Mouse (Mus musculus): ENCODE data around the gene Leng9. TPM values are rescaled to one million over a fixed set of nuclear protein-coding genes. Genes with fewer than 3 reads are reported as not detected.

Leng9 gene
- total and polyA plus RNA-seq, 2 experiments from 2014 or later, result 4.7 to 4.9 TPM

DNA sequence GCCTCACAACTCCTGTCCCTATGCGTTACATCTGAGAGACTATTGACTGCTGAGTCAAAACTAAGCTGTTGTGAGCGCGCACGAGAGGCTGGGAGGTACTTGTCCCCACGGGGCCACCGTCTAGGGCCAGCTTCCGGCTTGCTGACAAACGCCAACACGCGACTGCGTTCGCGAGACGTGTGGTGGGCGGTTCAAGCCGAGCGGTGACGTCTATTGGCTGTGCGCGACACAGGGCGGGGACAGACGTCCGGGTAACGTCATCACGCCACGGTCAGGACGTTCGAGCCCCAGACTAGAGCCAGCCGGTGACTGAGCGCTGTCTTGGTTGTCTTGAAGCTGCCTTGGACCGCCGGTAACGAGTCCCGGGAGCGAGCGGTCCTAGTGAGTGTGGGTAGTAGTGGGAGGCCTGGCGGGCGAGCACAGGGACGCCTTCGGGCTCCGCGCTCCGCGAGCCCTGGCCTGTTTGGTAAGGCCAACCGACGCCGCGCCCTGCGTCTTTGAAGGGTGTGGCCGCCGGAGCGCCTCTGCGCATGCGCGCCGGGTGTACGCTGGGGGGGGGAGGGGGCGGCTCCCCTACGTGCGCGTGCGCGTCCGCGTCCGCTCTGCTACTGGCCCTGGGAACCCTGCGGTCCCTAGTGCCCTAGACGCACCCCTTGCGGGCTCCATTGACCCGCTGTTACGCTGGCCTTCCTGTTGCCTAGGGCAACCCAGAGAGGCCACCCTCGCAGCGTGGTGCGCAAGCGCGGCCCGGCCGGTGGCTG, 13.2 kb downstream of the Leng9 start, which contains the start of gene Leng8:
Leng8 (plus strand) TSS at position 269 of the 761 bp plus-strand sequence.
- peak; percentile 99 for DNase-seq (ENCODE audit: low spot score)
- WGBS, result under 1% methylated on average over 57 of the region's 78 CpGs
- Histone ChIP-seq H3K4me1 (ENCODE audit: insufficient read depth, low read length) (peaks cover 6% of the 10 kb centered on the region; the same call in 1 of the 2 replicates), H3K27ac (ENCODE audit: low read depth, low read length) (peak within 1 kb of the TSS; percentile 98), H3K4me2 (ENCODE audit: low read depth, low read length, poor library complexity, severe bottlenecking) (peak within 1 kb of the TSS; percentile 89), H3K4me3 (ENCODE audit: low read depth, low read length) (peak within 1 kb of the TSS; percentile 79), H3K27me3 (ENCODE audit: insufficient read depth, low read length) (no peaks in the 10 kb centered on the region), H3K36me3 (ENCODE audit: insufficient read depth, low read length) (peaks cover 45% of the 10 kb centered on the region), H3K9ac (replicated peaks; ENCODE audit: low read length, poor library complexity, severe bottlenecking) (peak within 1 kb of the TSS; percentile 83), H3K9me3 (ENCODE audit: low read length) (no peaks in the 10 kb centered on the region)
- ATAC-seq (ENCODE audit: low FRiP score), result peak; percentile 99
- TF ChIP-seq CTCF (IDR thresholded peaks at IDR 0.05), result no peak; the same call in 1 of the 2 replicates

GRCm38 (mm10) chr7:4136404-4136770, 13.8 kb downstream of the Leng9 start:
- H3K9me3 ChIP-seq (ENCODE audit: low read length), result no peaks in the 10 kb centered on the region
- TF ChIP-seq CTCF (IDR thresholded peaks at IDR 0.05), result no peak
- no peaks in the 10 kb centered on the region for H3K27me3 ChIP-seq (ENCODE audit: insufficient read depth, low read length)
- ATAC-seq (ENCODE audit: low FRiP score) (peak; percentile 11; the same call in 1 of the 2 replicates), DNase-seq (ENCODE audit: low spot score) (no peak)
- under 1% methylated on average over 16 of the region's 16 CpGs for WGBS
- H3K4me3 ChIP-seq (ENCODE audit: low read depth, low read length), result peak overlapping the region; percentile 79
- peak overlapping the region; percentile 84 for H3K4me2 ChIP-seq (ENCODE audit: low read depth, low read length, poor library complexity, severe bottlenecking)
- peaks cover 39% of the 10 kb centered on the region for H3K36me3 ChIP-seq (ENCODE audit: insufficient read depth, low read length)
- H3K27ac ChIP-seq (ENCODE audit: low read depth, low read length), result peak overlapping the region; percentile 66
- H3K4me1 ChIP-seq (ENCODE audit: insufficient read depth, low read length), result peaks cover 6% of the 10 kb centered on the region; the same call in 1 of the 2 replicates
- peak overlapping the region; percentile 45 for H3K9ac ChIP-seq (replicated peaks; ENCODE audit: low read length, poor library complexity, severe bottlenecking)

DNA sequence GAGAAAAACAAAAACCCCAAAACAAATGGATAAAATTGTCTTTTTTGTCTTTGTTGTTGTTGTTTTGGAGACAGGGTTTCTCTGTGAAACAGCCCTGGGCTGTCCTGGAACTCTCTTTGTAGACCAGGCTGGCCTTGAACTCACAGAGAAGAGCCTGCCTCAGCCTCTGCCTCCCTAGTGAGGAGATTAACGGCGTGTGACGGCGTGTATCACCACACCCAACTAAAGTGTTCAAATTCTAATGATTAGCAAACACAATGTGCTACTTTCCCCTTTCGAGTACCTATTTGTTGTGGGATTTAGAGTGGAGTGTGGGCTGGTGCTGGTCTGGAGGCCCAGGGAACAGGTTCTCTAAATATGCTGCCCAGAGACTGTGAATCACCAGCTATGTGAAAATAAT, 15.3 kb downstream of the Leng9 start:
- H3K27ac ChIP-seq (ENCODE audit: low read depth, low read length), result 0 out of 2 replicates have a peak overlapping the region, but pooled peaks have one; percentile 21
- H3K9ac ChIP-seq (replicated peaks; ENCODE audit: low read length, poor library complexity, severe bottlenecking), result no peak overlapping the region
- DNase-seq (ENCODE audit: low spot score), result no peak
- no peak for ATAC-seq (ENCODE audit: low FRiP score)
- H3K4me1 ChIP-seq (ENCODE audit: insufficient read depth, low read length), result peaks cover 6% of the 10 kb centered on the region; the same call in 1 of the 2 replicates
- no peak for TF ChIP-seq CTCF (IDR thresholded peaks at IDR 0.05)
- H3K36me3 ChIP-seq (ENCODE audit: insufficient read depth, low read length), result peaks cover 27% of the 10 kb centered on the region
- H3K9me3 ChIP-seq (ENCODE audit: low read length), result no peaks in the 10 kb centered on the region
- H3K4me2 ChIP-seq (ENCODE audit: low read depth, low read length, poor library complexity, severe bottlenecking), result no peak overlapping the region
- no peaks in the 10 kb centered on the region for H3K27me3 ChIP-seq (ENCODE audit: insufficient read depth, low read length)
- H3K4me3 ChIP-seq (ENCODE audit: low read depth, low read length), result no peak overlapping the region
- WGBS, result 81% methylated on average over 5 of the region's 5 CpGs

- H3K9ac ChIP-seq (replicated peaks; ENCODE audit: low read length, poor library complexity, severe bottlenecking), result 0 out of 2 replicates have a peak overlapping the region, but pooled peaks have one; percentile 24
- no peak for TF ChIP-seq CTCF (IDR thresholded peaks at IDR 0.05)
- ATAC-seq (ENCODE audit: low FRiP score), result no peak
- H3K4me2 ChIP-seq (ENCODE audit: low read depth, low read length, poor library complexity, severe bottlenecking), result no peak overlapping the region
- peaks cover 3% of the 10 kb centered on the region; the same call in 1 of the 2 replicates for H3K4me1 ChIP-seq (ENCODE audit: insufficient read depth, low read length)
- WGBS, result 79% methylated on average over 7 of the region's 7 CpGs
- H3K36me3 ChIP-seq (ENCODE audit: insufficient read depth, low read length), result peaks cover 34% of the 10 kb centered on the region
- H3K4me3 ChIP-seq (ENCODE audit: low read depth, low read length), result no peak overlapping the region
- 0 out of 2 replicates have a peak overlapping the region, but pooled peaks have one; percentile 18 for H3K27ac ChIP-seq (ENCODE audit: low read depth, low read length)
- H3K27me3 ChIP-seq (ENCODE audit: insufficient read depth, low read length), result no peaks in the 10 kb centered on the region
- no peaks in the 10 kb centered on the region for H3K9me3 ChIP-seq (ENCODE audit: low read length)
- DNase-seq (ENCODE audit: low spot score), result no peak
Measured at GRCm38 (mm10) chr7:4132998-4133397, 17.2 kb downstream of the Leng9 start.

GRCm38 (mm10) chr7:4132581-4132980, 17.6 kb downstream of the Leng9 start:
- H3K4me3 ChIP-seq (ENCODE audit: low read depth, low read length), result no peak overlapping the region
- no peak for TF ChIP-seq CTCF (IDR thresholded peaks at IDR 0.05)
- H3K4me2 ChIP-seq (ENCODE audit: low read depth, low read length, poor library complexity, severe bottlenecking), result no peak overlapping the region
- 0 out of 2 replicates have a peak overlapping the region, but pooled peaks have one; percentile 24 for H3K9ac ChIP-seq (replicated peaks; ENCODE audit: low read length, poor library complexity, severe bottlenecking)
- DNase-seq (ENCODE audit: low spot score), result no peak
- ATAC-seq (ENCODE audit: low FRiP score), result no peak
- 88% methylated on average over 3 of the region's 3 CpGs for WGBS
- no peaks in the 10 kb centered on the region for H3K4me1 ChIP-seq (ENCODE audit: insufficient read depth, low read length)
- H3K36me3 ChIP-seq (ENCODE audit: insufficient read depth, low read length), result peaks cover 38% of the 10 kb centered on the region
- no peaks in the 10 kb centered on the region for H3K27me3 ChIP-seq (ENCODE audit: insufficient read depth, low read length)
- H3K9me3 ChIP-seq (ENCODE audit: low read length), result no peaks in the 10 kb centered on the region
- 0 out of 2 replicates have a peak overlapping the region, but pooled peaks have one; percentile 18 for H3K27ac ChIP-seq (ENCODE audit: low read depth, low read length)

GRCm38 (mm10) chr7:4131964-4132363, 18.2 kb downstream of the Leng9 start:
- 91% methylated on average over 8 of the region's 8 CpGs for WGBS
- Histone ChIP-seq H3K27me3 (ENCODE audit: insufficient read depth, low read length) (no peaks in the 10 kb centered on the region), H3K36me3 (ENCODE audit: insufficient read depth, low read length) (peaks cover 42% of the 10 kb centered on the region), H3K9me3 (ENCODE audit: low read length) (no peaks in the 10 kb centered on the region), H3K4me2 (ENCODE audit: low read depth, low read length, poor library complexity, severe bottlenecking) (no peak overlapping the region), H3K9ac (replicated peaks; ENCODE audit: low read length, poor library complexity, severe bottlenecking) (no peak overlapping the region), H3K4me3 (ENCODE audit: low read depth, low read length) (no peak overlapping the region), H3K27ac (ENCODE audit: low read depth, low read length) (peak overlapping the region; percentile 13), H3K4me1 (ENCODE audit: insufficient read depth, low read length) (no peaks in the 10 kb centered on the region)
- no peak for ATAC-seq (ENCODE audit: low FRiP score)
- no peak for TF ChIP-seq CTCF (IDR thresholded peaks at IDR 0.05)
- no peak for DNase-seq (ENCODE audit: low spot score)

Measured in midbrain, postnatal 0 days (tissue).